Mouse (Mus musculus) forebrain, embryonic 16.5 days (tissue): ENCODE measurements at regions not wholly inside any gene's neighbourhood (a gene's known extent, or its start where the extent isn't known, plus 50 kb on each side); places are given as distances from the start of the nearest gene placed in this dataset.

Experiments
- ATAC-seq: fragments of 200-750 bp; cut with Nextera tagmentation; 2 replicates; pipeline ENCODE4 v1.8.0; 2017; ENCODE audit warnings: mild to moderate bottlenecking, moderate library complexity
- H3K27ac ChIP-seq: fragments of 300-500 bp; sonication (generic); 2 replicates; pipeline ENCODE4 v1.5.1; 2014; ENCODE audit warnings: low read length, control low read depth
- H3K27me3 ChIP-seq: fragments of 300-500 bp; sonication (generic); replicated peaks from 2 replicates; pipeline ENCODE4 v1.6.1; 2014; ENCODE audit warnings: low read length; ENCODE audit not compliant: control insufficient read depth, insufficient read depth
- H3K36me3 ChIP-seq: fragments of 300-500 bp; sonication (generic); 2 replicates; pipeline ENCODE4 v1.6.1; 2014; ENCODE audit not compliant: control insufficient read depth, insufficient read depth
- H3K4me1 ChIP-seq: fragments of 300-500 bp; sonication (generic); replicated peaks from 2 replicates; pipeline ENCODE4 v1.6.1; 2014; ENCODE audit warnings: low read length; ENCODE audit not compliant: control insufficient read depth, insufficient read depth
- H3K4me2 ChIP-seq: fragments of 300-500 bp; sonication (generic); 2 replicates; pipeline ENCODE4 v1.6.1; 2014; ENCODE audit warnings: mild to moderate bottlenecking, low read length, control low read depth
- H3K4me3 ChIP-seq: fragments of 300-500 bp; sonication (generic); replicated peaks from 2 replicates; pipeline ENCODE4 v1.5.1; 2014; ENCODE audit warnings: mild to moderate bottlenecking, low read length, control low read depth
- H3K9ac ChIP-seq: fragments of 300-500 bp; sonication (generic); replicated peaks from 2 replicates; pipeline ENCODE4 v1.6.1; 2014; ENCODE audit warnings: low read depth, low read length, control low read depth
- H3K9me3 ChIP-seq: fragments of 300-500 bp; sonication (generic); 2 replicates; pipeline ENCODE4 v1.6.1; 2016; ENCODE audit warnings: low read length; ENCODE audit not compliant: control insufficient read depth
- WGBS: fragments of 180-500 bp; shearing (Covaris S2); extraction: QIAGEN DNeasy Blood & Tissue Kit; methylation state at CpG from one replicate; pipeline ENCODE4 v1.1.7; 2014; 5-methylcytosine and 5-hydroxymethylcytosine counted together

GRCm38 (mm10) chr15:6934564-6934980 lies 59.8 kb upstream of the Osmr start:
- Histone ChIP-seq H3K4me1 (no peaks in the 10 kb centered on the region), H3K4me2 (no peak overlapping the region), H3K9ac (no peak overlapping the region), H3K9me3 (no peaks in the 10 kb centered on the region), H3K27ac (no peak overlapping the region), H3K36me3 (no peaks in the 10 kb centered on the region), H3K4me3 (no peak overlapping the region), H3K27me3 (no peaks in the 10 kb centered on the region)
- no peak for ATAC-seq
- WGBS = 78% methylated on average over 4 of the region's 4 CpGs

GRCm38 (mm10) chr15:6941491-6941890 lies 66.7 kb upstream of the Osmr start:
- H3K4me2 ChIP-seq = no peak overlapping the region
- H3K9ac ChIP-seq = no peak overlapping the region
- no peaks in the 10 kb centered on the region for H3K36me3 ChIP-seq
- H3K4me1 ChIP-seq = no peaks in the 10 kb centered on the region
- no peaks in the 10 kb centered on the region for H3K27me3 ChIP-seq
- WGBS = 91% methylated on average over 4 of the region's 4 CpGs
- H3K4me3 ChIP-seq = no peak overlapping the region
- 0 out of 2 replicates have a peak, but pooled peaks cover 2% of the 10 kb centered on the region for H3K9me3 ChIP-seq
- ATAC-seq = no peak
- no peak overlapping the region for H3K27ac ChIP-seq

- ATAC-seq = no peak
- no peak overlapping the region for H3K4me3 ChIP-seq
- no peak overlapping the region for H3K4me2 ChIP-seq
- no peaks in the 10 kb centered on the region for H3K4me1 ChIP-seq
- H3K27me3 ChIP-seq = no peaks in the 10 kb centered on the region
- H3K9ac ChIP-seq = no peak overlapping the region
- WGBS = 50% methylated on average over 5 of the region's 5 CpGs
- H3K36me3 ChIP-seq = no peaks in the 10 kb centered on the region
- H3K9me3 ChIP-seq = 0 out of 2 replicates have a peak, but pooled peaks cover 2% of the 10 kb centered on the region
- H3K27ac ChIP-seq = no peak overlapping the region
Measured at GRCm38 (mm10) chr15:6949236-6949635, 74.5 kb upstream of the Osmr start.

- H3K27me3 ChIP-seq = no peaks in the 10 kb centered on the region
- 0 out of 2 replicates have a peak, but pooled peaks cover 1% of the 10 kb centered on the region for H3K9me3 ChIP-seq
- no peak overlapping the region for H3K27ac ChIP-seq
- H3K36me3 ChIP-seq = no peaks in the 10 kb centered on the region
- no peak overlapping the region for H3K4me2 ChIP-seq
- WGBS = 89% methylated on average over 1 of the region's 1 CpGs
- H3K4me3 ChIP-seq = no peak overlapping the region
- no peaks in the 10 kb centered on the region for H3K4me1 ChIP-seq
- ATAC-seq = no peak
- H3K9ac ChIP-seq = no peak overlapping the region
Measured at GRCm38 (mm10) chr15:6949686-6950085, 74.9 kb upstream of the Osmr start.

GRCm38 (mm10) chr15:6950503-6950902 lies 75.7 kb upstream of the Osmr start:
- Histone ChIP-seq H3K9me3 (no peaks in the 10 kb centered on the region), H3K27me3 (no peaks in the 10 kb centered on the region), H3K9ac (no peak overlapping the region), H3K4me3 (no peak overlapping the region), H3K27ac (no peak overlapping the region), H3K4me2 (no peak overlapping the region), H3K4me1 (no peaks in the 10 kb centered on the region), H3K36me3 (no peaks in the 10 kb centered on the region)
- 95% methylated on average over 8 of the region's 8 CpGs for WGBS
- no peak for ATAC-seq

GRCm38 (mm10) chr15:6953556-6953955 lies 78.8 kb upstream of the Osmr start:
- Histone ChIP-seq H3K9ac (no peak overlapping the region), H3K36me3 (no peaks in the 10 kb centered on the region), H3K27me3 (no peaks in the 10 kb centered on the region), H3K4me2 (no peak overlapping the region), H3K27ac (no peak overlapping the region), H3K4me1 (no peaks in the 10 kb centered on the region), H3K4me3 (no peak overlapping the region), H3K9me3 (no peaks in the 10 kb centered on the region)
- WGBS = 25% methylated on average over 7 of the region's 7 CpGs
- no peak for ATAC-seq

GRCm38 (mm10) chr15:6953970-6954791 lies 79.4 kb upstream of the Osmr start:
- ATAC-seq = no peak
- H3K4me1 ChIP-seq = no peaks in the 10 kb centered on the region
- no peaks in the 10 kb centered on the region for H3K27me3 ChIP-seq
- H3K9ac ChIP-seq = no peak overlapping the region
- H3K4me2 ChIP-seq = no peak overlapping the region
- no peaks in the 10 kb centered on the region for H3K9me3 ChIP-seq
- H3K4me3 ChIP-seq = no peak overlapping the region
- H3K36me3 ChIP-seq = no peaks in the 10 kb centered on the region
- WGBS = 74% methylated on average over 9 of the region's 9 CpGs
- H3K27ac ChIP-seq = no peak overlapping the region

- no peaks in the 10 kb centered on the region for H3K4me1 ChIP-seq
- no peak overlapping the region for H3K4me2 ChIP-seq
- H3K9me3 ChIP-seq = no peaks in the 10 kb centered on the region
- ATAC-seq = no peak
- H3K9ac ChIP-seq = no peak overlapping the region
- WGBS = 80% methylated on average over 8 of the region's 8 CpGs
- no peaks in the 10 kb centered on the region for H3K36me3 ChIP-seq
- no peaks in the 10 kb centered on the region for H3K27me3 ChIP-seq
- H3K4me3 ChIP-seq = no peak overlapping the region
- no peak overlapping the region for H3K27ac ChIP-seq
Measured at GRCm38 (mm10) chr15:6959911-6960310, 85.1 kb upstream of the Osmr start.

- Histone ChIP-seq H3K27me3 (no peaks in the 10 kb centered on the region), H3K27ac (no peak overlapping the region), H3K4me3 (no peak overlapping the region), H3K4me2 (no peak overlapping the region), H3K36me3 (no peaks in the 10 kb centered on the region), H3K9me3 (no peaks in the 10 kb centered on the region), H3K9ac (no peak overlapping the region), H3K4me1 (no peaks in the 10 kb centered on the region)
- 79% methylated on average over 11 of the region's 11 CpGs for WGBS
- ATAC-seq = no peak
Measured at GRCm38 (mm10) chr15:6960753-6961746, 86.3 kb upstream of the Osmr start.
